Mouse (Mus musculus) G1E-ER4 (cell line): ENCODE measurements around the gene Hivep3. TPM values are rescaled to one million over a fixed set of nuclear protein-coding genes. Genes with fewer than 3 reads are reported as not detected.

ENCODE experiments used
- GATA1 ChIP-seq: IDR thresholded peaks from one replicate; pipeline ENCODE4 v1.8.0; 2012; ENCODE audit warnings: low read length, inconsistent platforms
- polyA plus RNA-seq: library from polyadenylated mRNA; stranded (reverse); fragments of >175 nt; gene quantifications from 2 replicates; pipeline ENCODE4 v1.2.3, GENCODE M21; 2012

The Hivep3 gene
- polyA plus RNA-seq, result not detected in 2 replicates

- TF ChIP-seq GATA1, result no peak
Measured at GRCm38 (mm10) chr4:119733184-119733880, at the start of gene Hivep3. Gene Hivep3, plus strand, starts transcription at chr4:119733784.

GRCm38 (mm10) chr4:119685746-119686145 is 47.8 kb upstream of the Hivep3 start:
- no peak for TF ChIP-seq GATA1

- no peak for TF ChIP-seq GATA1
Measured at GRCm38 (mm10) chr4:119698339-119698738, 35.2 kb upstream of the Hivep3 start.

GRCm38 (mm10) chr4:119701269-119701954 is 32.2 kb upstream of the Hivep3 start:
- TF ChIP-seq GATA1, result no peak

- no peak for TF ChIP-seq GATA1
Measured at GRCm38 (mm10) chr4:119703965-119704364, 29.6 kb upstream of the Hivep3 start.

GRCm38 (mm10) chr4:119707326-119707725 is 26.3 kb upstream of the Hivep3 start:
- no peak for TF ChIP-seq GATA1

- no peak for TF ChIP-seq GATA1
Measured at GRCm38 (mm10) chr4:119707751-119708150, 25.8 kb upstream of the Hivep3 start.

GRCm38 (mm10) chr4:119710208-119710607 is 23.4 kb upstream of the Hivep3 start:
- no peak for TF ChIP-seq GATA1

GRCm38 (mm10) chr4:119717443-119717842 is 16.1 kb upstream of the Hivep3 start:
- TF ChIP-seq GATA1, result no peak

GRCm38 (mm10) chr4:119721531-119721930 is 12.1 kb upstream of the Hivep3 start:
- no peak for TF ChIP-seq GATA1

GRCm38 (mm10) chr4:119726074-119726473 is 7.5 kb upstream of the Hivep3 start:
- no peak for TF ChIP-seq GATA1

GRCm38 (mm10) chr4:119727871-119728270 is 5.7 kb upstream of the Hivep3 start:
- no peak for TF ChIP-seq GATA1

GRCm38 (mm10) chr4:119733942-119734341 is 358 bp downstream of the Hivep3 start:
- no peak for TF ChIP-seq GATA1

- TF ChIP-seq GATA1, result no peak
Measured at GRCm38 (mm10) chr4:119734352-119734751, 768 bp downstream of the Hivep3 start.

GRCm38 (mm10) chr4:119738641-119739040 is 5.1 kb downstream of the Hivep3 start:
- no peak for TF ChIP-seq GATA1

GRCm38 (mm10) chr4:119739301-119740062 is 5.9 kb downstream of the Hivep3 start:
- TF ChIP-seq GATA1, result no peak
